Mouse (Mus musculus): Measurements from ENCODE around the gene Gns. TPM values are rescaled to one million over a fixed set of nuclear protein-coding genes. Genes with fewer than 3 reads are reported as not detected.

Gene Gns
- total RNA-seq, 1 experiment: 61.0 TPM

DNA sequence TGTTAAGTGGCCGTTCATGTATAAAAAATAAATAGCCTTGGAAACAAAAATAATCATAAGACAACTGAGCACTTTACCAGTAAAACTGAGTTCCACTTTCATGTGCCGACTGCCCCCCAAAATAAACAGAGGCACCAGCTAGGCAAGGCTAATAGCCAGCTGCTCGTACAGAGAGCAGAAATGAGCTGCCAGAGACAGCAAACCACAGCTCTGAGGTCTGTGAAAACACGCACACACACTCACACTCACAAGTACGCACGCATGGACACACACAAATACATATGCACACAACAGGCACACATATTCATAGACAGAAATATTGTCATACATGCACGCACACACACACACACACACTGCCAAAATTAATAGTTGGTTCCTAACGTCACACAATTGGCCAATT, 64.7 kb downstream of the Gns start:
- 0 out of 2 replicates have a peak overlapping the region, but pooled peaks have one; percentile 48 for H3K27ac ChIP-seq (ENCODE audit: insufficient read depth, low read depth, low read length, poor library complexity, severe bottlenecking)
- H3K36me3 ChIP-seq (ENCODE audit: control insufficient read depth, insufficient read depth, low read length, poor library complexity, severe bottlenecking): no peaks in the 10 kb centered on the region
- no peak overlapping the region for H3K4me3 ChIP-seq (ENCODE audit: insufficient read depth in 1 of 2, low read depth in 1 of 2, low read length in 2 of 2, poor library complexity in 1 of 2, severe bottlenecking in 1 of 2)
- no peaks in the 10 kb centered on the region for H3K9me3 ChIP-seq (ENCODE audit: control insufficient read depth, insufficient read depth, low read depth, low read length)
- TF ChIP-seq HCFC1 (IDR thresholded peaks at IDR 0.05; ENCODE audit: borderline replicate concordance, insufficient read depth, low read length) (no peak), MAFK (IDR thresholded peaks at IDR 0.05; ENCODE audit: insufficient read depth, low read depth, low read length) (no peak), CHD2 (IDR thresholded peaks at IDR 0.05; ENCODE audit: low read depth, low read length) (no peak), ZNF384 (IDR thresholded peaks at IDR 0.05; ENCODE audit: low read depth, low read length) (no peak), ZC3H11A (IDR thresholded peaks at IDR 0.05; ENCODE audit: borderline replicate concordance, low read depth, low read length) (no peak)
- in situ Hi-C loops (cut with MboI; ENCODE audit: low sequenced_read_pairs in 2 of 2, unreplicated experiment in 2 of 2): no loop called here
- no peak for DNase-seq (ENCODE audit: low read depth, low spot score)
- no peak overlapping the region for H3K9ac ChIP-seq (ENCODE audit: insufficient read depth, low read depth, low read length, poor library complexity, severe bottlenecking)
- peaks cover 5 to 47% of the 10 kb centered on the region in 2 experiments for H3K4me1 ChIP-seq (ENCODE audit: control insufficient read depth in 2 of 2, insufficient read depth in 2 of 2, low read length in 2 of 2, poor library complexity in 1 of 2)

DNA sequence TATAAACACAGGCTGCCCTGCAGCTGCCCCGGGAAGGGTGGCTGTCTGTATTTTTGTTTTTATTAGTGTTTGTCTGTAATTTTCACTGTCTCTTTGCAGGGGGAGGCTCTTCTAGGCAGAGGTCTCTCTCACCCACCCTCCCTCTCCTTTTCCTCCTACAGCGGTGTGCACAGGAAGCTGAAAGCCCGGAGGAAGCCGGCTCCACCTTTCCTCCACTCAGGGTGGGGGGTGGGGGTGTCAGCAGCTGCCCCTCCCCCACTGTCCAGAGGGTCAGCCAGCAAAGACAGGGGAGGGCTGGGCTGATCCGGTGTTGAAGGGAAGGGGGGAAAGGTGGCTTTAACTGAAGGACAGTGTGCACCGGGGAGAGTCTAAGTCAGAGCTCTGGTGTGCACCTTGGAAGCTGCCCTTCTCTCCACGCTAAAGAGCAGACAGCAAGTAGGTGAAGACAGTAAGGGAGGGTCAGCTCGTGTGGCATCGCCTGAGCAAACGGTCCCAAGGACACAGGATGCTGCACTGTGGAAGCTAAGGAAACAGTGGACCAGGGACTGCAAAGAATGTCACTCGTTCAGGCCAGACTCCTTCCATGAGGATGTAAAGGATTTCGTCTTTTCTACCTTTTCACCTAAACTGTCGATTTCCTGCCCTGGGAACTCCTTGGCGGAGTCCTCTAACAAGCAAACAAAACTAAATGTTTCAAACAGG, 65.2 kb downstream of the Gns start:
- in situ Hi-C loops (cut with MboI; ENCODE audit: low sequenced_read_pairs in 2 of 2, unreplicated experiment in 2 of 2): no loop called here
- Histone ChIP-seq H3K36me3 (ENCODE audit: control insufficient read depth, insufficient read depth, low read length, poor library complexity, severe bottlenecking) (no peaks in the 10 kb centered on the region), H3K9ac (ENCODE audit: insufficient read depth, low read depth, low read length, poor library complexity, severe bottlenecking) (peak overlapping the region; percentile 39; the same call in 1 of the 2 replicates), H3K4me1 (ENCODE audit: control insufficient read depth in 2 of 2, insufficient read depth in 2 of 2, low read length in 2 of 2, poor library complexity in 1 of 2) (peaks cover 5 to 45% of the 10 kb centered on the region in 2 experiments), H3K27ac (ENCODE audit: insufficient read depth, low read depth, low read length, poor library complexity, severe bottlenecking) (peak overlapping the region; percentile 48; the same call in 1 of the 2 replicates), H3K4me3 (ENCODE audit: insufficient read depth in 1 of 2, low read depth in 1 of 2, low read length in 2 of 2, poor library complexity in 1 of 2, severe bottlenecking in 1 of 2) (peak overlapping the region in 1 of 2 experiments; percentile 35; a peak in 2 of 4 replicates), H3K9me3 (ENCODE audit: control insufficient read depth, insufficient read depth, low read depth, low read length) (no peaks in the 10 kb centered on the region)
- TF ChIP-seq ZC3H11A (IDR thresholded peaks at IDR 0.05; ENCODE audit: borderline replicate concordance, low read depth, low read length): no peak
- no peak for TF ChIP-seq CHD2 (IDR thresholded peaks at IDR 0.05; ENCODE audit: low read depth, low read length)
- no peak for TF ChIP-seq MAFK (IDR thresholded peaks at IDR 0.05; ENCODE audit: insufficient read depth, low read depth, low read length)
- no peak for TF ChIP-seq ZNF384 (IDR thresholded peaks at IDR 0.05; ENCODE audit: low read depth, low read length)
- no peak for TF ChIP-seq HCFC1 (IDR thresholded peaks at IDR 0.05; ENCODE audit: borderline replicate concordance, insufficient read depth, low read length)
- DNase-seq (ENCODE audit: low read depth, low spot score): no peak

DNA sequence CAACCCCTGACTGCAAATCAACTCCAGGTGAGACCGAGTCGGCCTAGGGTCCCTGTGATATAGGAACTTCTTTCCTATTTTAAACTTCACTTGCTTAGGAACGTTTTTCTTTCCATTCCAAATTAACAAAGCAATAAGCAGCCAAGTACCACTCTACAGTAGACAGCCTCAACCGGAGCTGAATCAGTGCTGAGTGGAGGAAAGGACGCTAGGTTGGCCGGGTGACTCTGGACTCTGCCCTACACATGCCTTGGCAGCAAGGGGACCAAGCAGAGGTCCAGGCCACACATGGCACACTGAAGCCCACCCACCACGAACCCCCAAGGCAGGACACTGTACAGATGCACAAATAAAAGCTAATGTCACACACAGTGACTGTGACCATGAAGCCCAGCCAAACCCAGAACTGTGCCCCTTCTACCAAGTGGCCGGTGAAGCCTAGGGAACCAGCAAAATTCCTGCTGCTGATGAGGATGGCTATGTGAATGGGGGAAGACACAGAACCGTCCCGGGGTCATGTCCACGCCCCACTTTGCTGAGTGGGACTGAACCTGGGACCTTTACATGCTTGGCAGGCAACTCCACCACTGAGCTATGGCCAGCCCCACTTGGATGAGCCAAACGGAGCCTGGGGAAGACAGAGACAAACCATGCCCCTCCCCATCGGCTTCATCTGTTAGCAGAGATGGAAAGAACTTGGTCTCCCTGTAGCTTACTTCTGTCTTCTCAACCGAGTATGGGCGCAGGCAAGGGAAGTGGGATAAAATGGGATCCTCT, 66.1 kb downstream of the Gns start:
- no peak for DNase-seq (ENCODE audit: low read depth, low spot score)
- Histone ChIP-seq H3K4me3 (ENCODE audit: insufficient read depth in 1 of 2, low read depth in 1 of 2, low read length in 2 of 2, poor library complexity in 1 of 2, severe bottlenecking in 1 of 2) (no peak overlapping the region), H3K4me1 (ENCODE audit: control insufficient read depth in 2 of 2, insufficient read depth in 2 of 2, low read length in 2 of 2, poor library complexity in 1 of 2) (peaks cover 9 to 47% of the 10 kb centered on the region in 2 experiments), H3K9ac (ENCODE audit: insufficient read depth, low read depth, low read length, poor library complexity, severe bottlenecking) (no peak overlapping the region), H3K27ac (ENCODE audit: insufficient read depth, low read depth, low read length, poor library complexity, severe bottlenecking) (0 out of 2 replicates have a peak overlapping the region, but pooled peaks have one; percentile 48), H3K36me3 (ENCODE audit: control insufficient read depth, insufficient read depth, low read length, poor library complexity, severe bottlenecking) (no peaks in the 10 kb centered on the region), H3K9me3 (ENCODE audit: control insufficient read depth, insufficient read depth, low read depth, low read length) (no peaks in the 10 kb centered on the region)
- in situ Hi-C loops (cut with MboI; ENCODE audit: low sequenced_read_pairs in 2 of 2, unreplicated experiment in 2 of 2): no loop called here
- TF ChIP-seq HCFC1 (IDR thresholded peaks at IDR 0.05; ENCODE audit: borderline replicate concordance, insufficient read depth, low read length) (no peak), ZNF384 (IDR thresholded peaks at IDR 0.05; ENCODE audit: low read depth, low read length) (no peak), ZC3H11A (IDR thresholded peaks at IDR 0.05; ENCODE audit: borderline replicate concordance, low read depth, low read length) (no peak)

DNA sequence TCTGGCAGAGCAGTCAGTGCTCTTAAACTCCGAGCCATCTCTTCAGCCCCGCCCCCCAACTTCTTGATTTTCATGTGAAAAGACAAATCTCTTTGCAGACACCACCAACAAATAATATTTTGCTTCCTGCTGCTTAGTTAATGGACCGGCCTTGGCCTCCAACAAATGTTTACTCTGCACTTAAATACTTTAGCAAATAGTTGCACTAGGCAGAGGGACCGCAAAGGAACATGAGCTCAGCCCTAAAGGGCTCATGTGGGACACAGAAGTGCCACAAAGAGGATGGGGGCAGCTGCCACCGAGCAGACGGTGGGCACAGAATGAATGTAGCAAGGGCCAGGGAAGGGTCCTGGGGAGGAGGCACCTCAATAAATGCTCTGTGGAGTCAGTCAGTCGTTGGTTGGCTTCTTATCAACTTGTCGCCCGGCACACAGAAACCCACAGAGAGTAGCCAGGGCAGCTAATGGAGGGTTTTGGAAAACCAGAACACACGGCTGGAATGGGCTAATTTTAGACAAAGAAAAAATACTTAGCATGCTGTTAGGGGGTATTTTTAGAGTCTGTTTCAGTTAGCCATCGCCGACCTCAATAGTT, 67.2 kb downstream of the Gns start:
- Histone ChIP-seq H3K27ac (ENCODE audit: insufficient read depth, low read depth, low read length, poor library complexity, severe bottlenecking) (no peak overlapping the region), H3K9ac (ENCODE audit: insufficient read depth, low read depth, low read length, poor library complexity, severe bottlenecking) (no peak overlapping the region), H3K4me1 (ENCODE audit: control insufficient read depth in 2 of 2, insufficient read depth in 2 of 2, low read length in 2 of 2, poor library complexity in 1 of 2) (peaks cover 10 to 43% of the 10 kb centered on the region in 2 experiments), H3K36me3 (ENCODE audit: control insufficient read depth, insufficient read depth, low read length, poor library complexity, severe bottlenecking) (no peaks in the 10 kb centered on the region), H3K4me3 (ENCODE audit: insufficient read depth in 1 of 2, low read depth in 1 of 2, low read length in 2 of 2, poor library complexity in 1 of 2, severe bottlenecking in 1 of 2) (no peak overlapping the region), H3K9me3 (ENCODE audit: control insufficient read depth, insufficient read depth, low read depth, low read length) (no peaks in the 10 kb centered on the region)
- in situ Hi-C loops (cut with MboI; ENCODE audit: low sequenced_read_pairs in 2 of 2, unreplicated experiment in 2 of 2): no loop called here
- TF ChIP-seq ZNF384 (IDR thresholded peaks at IDR 0.05; ENCODE audit: low read depth, low read length) (no peak), CHD2 (IDR thresholded peaks at IDR 0.05; ENCODE audit: low read depth, low read length) (no peak), ZC3H11A (IDR thresholded peaks at IDR 0.05; ENCODE audit: borderline replicate concordance, low read depth, low read length) (no peak), MAFK (IDR thresholded peaks at IDR 0.05; ENCODE audit: insufficient read depth, low read depth, low read length) (no peak)
- DNase-seq (ENCODE audit: low read depth, low spot score): no peak
